Mouse (Mus musculus) neural tube, embryonic 11.5 days (tissue): ENCODE results near the gene Tmem267. TPM values are rescaled to one million over a fixed set of nuclear protein-coding genes. Genes with fewer than 3 reads are reported as not detected.

Experiments
- ATAC-seq: fragments of 200-750 bp; cut with Nextera tagmentation; 2 replicates; pipeline ENCODE4 v1.8.0; 2017; ENCODE audit warnings: moderate number of reproducible peaks, mild to moderate bottlenecking, moderate TSS enrichment, moderate library complexity; ENCODE audit not compliant: insufficient read depth, low FRiP score, low TSS enrichment
- DNase-seq: peaks from one replicate; pipeline ENCODE4 v3.0.0-alpha.2; 2015; ENCODE audit warnings: low spot score
- H3K27ac ChIP-seq: fragments of 300-500 bp; sonication (generic); 2 replicates; pipeline ENCODE4 v1.5.1; 2014; ENCODE audit warnings: low read depth, mild to moderate bottlenecking, low read length
- H3K27me3 ChIP-seq: fragments of 300-500 bp; sonication (generic); 2 replicates; pipeline ENCODE4 v1.6.1; 2014; ENCODE audit warnings: mild to moderate bottlenecking, low read length, mixed read lengths; ENCODE audit not compliant: control insufficient read depth, insufficient read depth
- H3K36me3 ChIP-seq: fragments of 300-500 bp; sonication (generic); 2 replicates; pipeline ENCODE4 v1.6.1; 2014; ENCODE audit warnings: mild to moderate bottlenecking, low read length, moderate library complexity, mixed read lengths; ENCODE audit not compliant: control insufficient read depth, insufficient read depth
- H3K4me1 ChIP-seq: fragments of 300-500 bp; sonication (generic); 2 replicates; pipeline ENCODE4 v1.6.1; 2014; ENCODE audit warnings: low read length, mixed read lengths; ENCODE audit not compliant: control insufficient read depth, insufficient read depth
- H3K4me2 ChIP-seq: fragments of 300-500 bp; sonication (generic); 2 replicates; pipeline ENCODE4 v1.6.1; 2014; ENCODE audit warnings: low read depth, mild to moderate bottlenecking, moderate library complexity
- H3K4me3 ChIP-seq: fragments of 300-500 bp; sonication (generic); 2 replicates; pipeline ENCODE4 v1.5.1; 2014; ENCODE audit warnings: low read depth, low read length
- H3K9ac ChIP-seq: fragments of 300-500 bp; sonication (generic); 2 replicates; pipeline ENCODE4 v1.6.1; 2014; ENCODE audit warnings: mild to moderate bottlenecking, low read length
- H3K9me3 ChIP-seq: fragments of 300-500 bp; sonication (generic); 2 replicates; pipeline ENCODE4 v1.6.1; 2016; ENCODE audit warnings: low read length; ENCODE audit not compliant: control insufficient read depth
- WGBS: fragments of 180-500 bp; shearing (Covaris S2); extraction: QIAGEN DNeasy Blood & Tissue Kit; methylation state at CpG from one replicate; pipeline ENCODE4 v1.1.7; 2014; 5-methylcytosine and 5-hydroxymethylcytosine counted together
- polyA plus RNA-seq: library from polyadenylated mRNA; unstranded; fragments of >200 nt; fragmentation: Nextera tagmentation; extraction: Ambion mirVana; gene quantifications from 2 replicates; pipeline ENCODE4 v1.2.1, GENCODE M21; 2014

Gene Tmem267
- 1.5 and 2.3 TPM in 2 replicates for polyA plus RNA-seq

GRCm38 (mm10) chr13:119487880-119488580 is at the start of gene Tmem267, which contains the start of gene 3110070M22Rik:
Gene Tmem267 (plus strand): TSS chr13:119488039.
Gene 3110070M22Rik (minus strand): TSS chr13:119488383.
- no peak within 1 kb of the TSS for H3K4me3 ChIP-seq
- DNase-seq (peak; percentile 89), ATAC-seq (no peak)
- H3K27me3 ChIP-seq = no peaks in the 10 kb centered on the region
- WGBS = 72% methylated on average over 87 of the region's 87 CpGs
- H3K4me1 ChIP-seq = no peaks in the 10 kb centered on the region
- 0 out of 2 replicates have a peak within 1 kb of the TSS, but pooled peaks have one; percentile 23 for H3K27ac ChIP-seq
- peaks cover 17% of the 10 kb centered on the region for H3K9me3 ChIP-seq
- peaks cover 7% of the 10 kb centered on the region for H3K36me3 ChIP-seq
- peak within 1 kb of the TSS; percentile 2 for H3K4me2 ChIP-seq
- peak within 1 kb of the TSS; percentile 1; the same call in 1 of the 2 replicates for H3K9ac ChIP-seq

DNA sequence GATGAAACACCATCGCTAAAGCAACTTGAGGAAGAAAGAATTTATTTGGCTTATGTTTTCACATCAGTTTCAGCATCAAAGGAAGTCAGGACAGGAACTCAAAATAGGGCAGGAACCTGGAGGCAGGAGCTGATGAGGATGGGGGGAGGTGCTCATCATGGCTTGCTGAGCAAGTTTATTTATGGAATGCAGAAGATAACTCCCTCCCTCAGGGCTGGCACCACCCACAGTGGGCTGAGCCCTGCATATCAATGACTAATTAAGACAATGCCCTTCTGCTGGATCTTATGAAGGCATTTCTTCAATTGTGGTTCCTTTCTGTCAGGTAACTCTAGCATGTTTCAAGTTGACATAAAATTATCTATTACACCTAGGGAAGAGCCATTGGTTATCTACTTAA is 45.6 kb upstream of the Tmem267 start:
- H3K27me3 ChIP-seq = no peaks in the 10 kb centered on the region
- no peak overlapping the region for H3K9ac ChIP-seq
- H3K4me1 ChIP-seq = no peaks in the 10 kb centered on the region
- H3K36me3 ChIP-seq = peaks cover 11% of the 10 kb centered on the region
- H3K4me2 ChIP-seq = no peak overlapping the region
- DNase-seq (no peak), ATAC-seq (no peak)
- no peak overlapping the region for H3K4me3 ChIP-seq
- 98% methylated on average over 1 of the region's 1 CpGs for WGBS
- no peak overlapping the region for H3K27ac ChIP-seq
- no peaks in the 10 kb centered on the region for H3K9me3 ChIP-seq

- no peak overlapping the region for H3K9ac ChIP-seq
- no peak overlapping the region for H3K27ac ChIP-seq
- H3K4me2 ChIP-seq = no peak overlapping the region
- no peak overlapping the region for H3K4me3 ChIP-seq
- DNase-seq = no peak
- peaks cover 5% of the 10 kb centered on the region for H3K36me3 ChIP-seq
- WGBS = 94% methylated on average over 4 of the region's 4 CpGs
- ATAC-seq = no peak
- H3K9me3 ChIP-seq = no peaks in the 10 kb centered on the region
- no peaks in the 10 kb centered on the region for H3K4me1 ChIP-seq
- no peaks in the 10 kb centered on the region for H3K27me3 ChIP-seq
These were observed 34.3 kb upstream of the Tmem267 start for GRCm38 (mm10) chr13:119453563-119453962.

DNA sequence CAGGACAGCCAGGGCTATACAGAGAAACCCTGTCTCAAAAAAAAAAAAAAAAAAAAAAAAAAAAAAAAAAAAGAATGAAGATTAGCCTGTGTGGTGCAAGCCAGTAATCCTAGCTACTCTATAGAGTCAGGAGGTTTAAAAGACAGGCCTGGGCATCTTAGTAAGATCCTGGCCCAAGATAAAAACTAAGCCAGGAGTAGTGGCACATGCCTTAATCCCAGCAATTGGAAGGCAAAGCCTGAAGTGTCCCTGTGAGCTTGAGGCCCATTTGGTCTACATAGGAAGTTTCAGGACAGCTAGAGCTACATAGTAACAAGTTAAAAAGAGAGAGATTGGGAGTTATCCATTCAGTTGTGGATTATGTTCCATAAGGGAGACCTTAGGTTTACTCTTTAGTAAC is 32.8 kb upstream of the Tmem267 start:
- Histone ChIP-seq H3K9ac (no peak overlapping the region), H3K27me3 (no peaks in the 10 kb centered on the region), H3K27ac (no peak overlapping the region), H3K36me3 (peaks cover 6% of the 10 kb centered on the region), H3K4me2 (no peak overlapping the region), H3K9me3 (no peaks in the 10 kb centered on the region), H3K4me1 (no peaks in the 10 kb centered on the region), H3K4me3 (no peak overlapping the region)
- ATAC-seq (no peak), DNase-seq (no peak)

GRCm38 (mm10) chr13:119456342-119456741 is 31.5 kb upstream of the Tmem267 start:
- no peaks in the 10 kb centered on the region for H3K4me1 ChIP-seq
- H3K9me3 ChIP-seq = no peaks in the 10 kb centered on the region
- ATAC-seq (no peak), DNase-seq (no peak)
- WGBS = 95% methylated on average over 7 of the region's 7 CpGs
- peaks cover 4% of the 10 kb centered on the region; the same call in 1 of the 2 replicates for H3K36me3 ChIP-seq
- no peaks in the 10 kb centered on the region for H3K27me3 ChIP-seq
- no peak overlapping the region for H3K4me3 ChIP-seq
- no peak overlapping the region for H3K9ac ChIP-seq
- H3K4me2 ChIP-seq = no peak overlapping the region
- no peak overlapping the region for H3K27ac ChIP-seq

- peak overlapping the region; percentile 41 for H3K4me2 ChIP-seq
- H3K4me3 ChIP-seq = peak overlapping the region; percentile 72
- H3K9me3 ChIP-seq = no peaks in the 10 kb centered on the region
- DNase-seq (no peak), ATAC-seq (peak; percentile 62)
- H3K36me3 ChIP-seq = peaks cover 4% of the 10 kb centered on the region; the same call in 1 of the 2 replicates
- H3K27ac ChIP-seq = peak overlapping the region; percentile 40; the same call in 1 of the 2 replicates
- H3K4me1 ChIP-seq = peaks cover 5% of the 10 kb centered on the region
- WGBS = 8% methylated on average over 10 of the region's 10 CpGs
- no peaks in the 10 kb centered on the region for H3K27me3 ChIP-seq
- peak overlapping the region; percentile 67 for H3K9ac ChIP-seq
These were observed 25.8 kb upstream of the Tmem267 start for GRCm38 (mm10) chr13:119461900-119462595.

- peak; percentile 91 for ATAC-seq
- Histone ChIP-seq H3K9ac (peak within 1 kb of the TSS; percentile 67), H3K9me3 (no peaks in the 10 kb centered on the region), H3K27ac (peak within 1 kb of the TSS; percentile 40; the same call in 1 of the 2 replicates), H3K4me3 (peak within 1 kb of the TSS; percentile 72), H3K36me3 (peaks cover 4% of the 10 kb centered on the region; the same call in 1 of the 2 replicates), H3K4me2 (peak within 1 kb of the TSS; percentile 53), H3K27me3 (no peaks in the 10 kb centered on the region), H3K4me1 (peaks cover 5% of the 10 kb centered on the region)
- WGBS = 10% methylated on average over 57 of the region's 57 CpGs
- peak; percentile 87 for DNase-seq
These were observed 25.0 kb upstream of the Tmem267 start, which contains the start of gene 4833420G17Rik for GRCm38 (mm10) chr13:119462596-119463560. Gene 4833420G17Rik (plus strand): TSS chr13:119462768.

- ATAC-seq (no peak), DNase-seq (no peak)
- H3K4me2 ChIP-seq = no peak overlapping the region
- no peaks in the 10 kb centered on the region for H3K9me3 ChIP-seq
- WGBS = 95% methylated on average over 9 of the region's 9 CpGs
- H3K4me1 ChIP-seq = no peaks in the 10 kb centered on the region
- no peak overlapping the region for H3K9ac ChIP-seq
- peaks cover 17% of the 10 kb centered on the region for H3K36me3 ChIP-seq
- H3K27ac ChIP-seq = no peak overlapping the region
- H3K4me3 ChIP-seq = no peak overlapping the region
- H3K27me3 ChIP-seq = no peaks in the 10 kb centered on the region
These were observed 11.2 kb upstream of the Tmem267 start for GRCm38 (mm10) chr13:119476631-119477030.
